Mouse (Mus musculus): ENCODE results near the gene Mrnip. TPM values are rescaled to one million over a fixed set of nuclear protein-coding genes. Genes with fewer than 3 reads are reported as not detected.

Mrnip gene
- polyA plus RNA-seq, 1 experiment, result 30.4 TPM

DNA sequence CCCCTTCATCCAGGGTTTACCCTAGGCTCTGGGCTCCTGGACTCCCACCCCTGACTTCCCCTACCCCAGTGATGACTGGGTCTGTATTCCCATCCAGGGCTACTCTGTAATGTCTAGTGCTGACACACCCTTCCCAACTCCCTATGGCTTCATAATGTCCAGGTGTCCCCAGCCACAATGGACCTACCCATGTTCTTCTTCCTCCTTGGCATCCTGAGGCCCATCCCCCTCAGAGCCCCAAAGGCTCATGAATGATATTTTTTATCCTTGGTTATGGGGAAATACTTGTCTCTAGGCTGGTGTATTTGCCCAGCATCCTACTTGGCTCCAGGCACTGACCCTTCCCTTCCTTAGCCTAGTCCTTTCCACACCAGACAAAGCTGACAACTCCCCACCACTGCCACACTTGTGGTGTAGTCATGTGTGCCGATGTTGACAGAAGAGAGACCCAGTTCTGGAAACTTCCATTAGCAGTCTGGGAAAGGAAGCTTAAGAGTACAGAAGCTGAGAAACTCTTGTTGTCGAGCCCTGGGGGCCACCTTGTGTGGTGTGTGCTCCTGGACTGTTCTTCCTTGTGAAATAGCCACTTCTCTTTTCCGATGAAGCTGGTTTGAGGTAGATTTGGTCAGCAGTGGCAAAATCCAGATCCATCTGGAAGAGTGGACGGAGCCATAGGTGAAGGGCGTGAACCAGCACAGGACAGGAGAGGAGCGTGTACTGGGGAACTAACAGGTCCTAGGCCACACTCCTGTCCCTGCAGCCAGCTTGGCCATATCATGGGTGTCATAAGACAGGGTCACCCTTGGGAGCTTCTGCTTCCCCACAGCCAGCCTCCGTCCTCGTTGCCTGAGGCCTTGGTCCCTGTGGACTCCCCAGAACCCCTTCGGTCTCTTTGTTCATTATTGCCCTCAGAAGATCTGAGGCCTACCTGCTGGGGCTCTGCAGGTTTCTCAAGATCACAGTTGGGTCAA is 64.9 kb downstream of the Mrnip start:
- Histone ChIP-seq H3K4me3 (ENCODE audit: control insufficient read depth, low read depth, low read length) (no peak overlapping the region), H3K4me1 (ENCODE audit: control insufficient read depth, insufficient read depth, low read length) (peaks cover 15% of the 10 kb centered on the region), H3K36me3 (ENCODE audit: control insufficient read depth, insufficient read depth, low read length) (no peaks in the 10 kb centered on the region), H3K27ac (ENCODE audit: control insufficient read depth, insufficient read depth, low read depth, low read length) (no peak overlapping the region), H3K27me3 (ENCODE audit: control insufficient read depth, insufficient read depth, low read length) (no peaks in the 10 kb centered on the region; the same call in 1 of the 2 replicates)
- TF ChIP-seq CTCF (IDR thresholded peaks at IDR 0.05; ENCODE audit: control insufficient read depth, insufficient read depth, insufficient replicate concordance, low read depth, low read length) (no peak), POLR2A (IDR thresholded peaks at IDR 0.05; ENCODE audit: control insufficient read depth, low read depth, low read length) (no peak)

DNA sequence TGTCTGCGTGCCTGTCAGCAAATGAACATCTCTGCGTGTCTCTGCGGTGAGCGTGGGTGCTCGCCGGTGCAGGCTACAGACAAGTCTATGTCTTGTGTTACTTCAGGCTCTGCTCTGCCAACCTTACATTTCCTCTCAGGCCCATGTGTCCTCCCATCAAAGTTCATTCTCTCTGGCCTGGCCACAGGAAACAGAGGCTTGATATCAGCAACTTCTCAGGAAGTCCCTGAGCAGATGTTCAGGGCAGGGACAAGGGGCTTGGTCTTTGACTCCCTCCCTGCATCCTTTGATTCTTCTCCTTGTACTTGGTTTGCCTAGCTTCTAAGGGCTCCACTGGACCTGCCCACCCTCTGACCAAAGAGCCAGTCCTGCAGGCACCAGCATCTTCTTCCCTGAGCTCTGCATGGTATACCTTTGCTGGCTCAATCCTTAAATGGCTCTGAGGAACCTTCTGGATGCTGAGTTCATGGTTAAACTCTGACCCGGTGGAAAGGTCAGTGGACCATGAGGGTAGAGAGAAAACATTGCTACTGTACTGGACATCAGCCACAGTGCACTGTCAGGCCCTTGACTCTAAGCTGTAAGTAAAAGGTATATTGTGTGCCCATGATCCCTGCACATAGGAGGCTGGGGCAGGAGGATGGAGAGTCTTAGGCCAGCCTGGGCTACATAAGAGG is 66.1 kb downstream of the Mrnip start:
- Histone ChIP-seq H3K36me3 (ENCODE audit: control insufficient read depth, insufficient read depth, low read length) (no peaks in the 10 kb centered on the region), H3K27ac (ENCODE audit: control insufficient read depth, insufficient read depth, low read depth, low read length) (no peak overlapping the region), H3K4me1 (ENCODE audit: control insufficient read depth, insufficient read depth, low read length) (peaks cover 12% of the 10 kb centered on the region), H3K4me3 (ENCODE audit: control insufficient read depth, low read depth, low read length) (no peak overlapping the region), H3K27me3 (ENCODE audit: control insufficient read depth, insufficient read depth, low read length) (no peaks in the 10 kb centered on the region; the same call in 1 of the 2 replicates)
- TF ChIP-seq POLR2A (IDR thresholded peaks at IDR 0.05; ENCODE audit: control insufficient read depth, low read depth, low read length), result no peak
- no peak for TF ChIP-seq CTCF (IDR thresholded peaks at IDR 0.05; ENCODE audit: control insufficient read depth, insufficient read depth, insufficient replicate concordance, low read depth, low read length)

DNA sequence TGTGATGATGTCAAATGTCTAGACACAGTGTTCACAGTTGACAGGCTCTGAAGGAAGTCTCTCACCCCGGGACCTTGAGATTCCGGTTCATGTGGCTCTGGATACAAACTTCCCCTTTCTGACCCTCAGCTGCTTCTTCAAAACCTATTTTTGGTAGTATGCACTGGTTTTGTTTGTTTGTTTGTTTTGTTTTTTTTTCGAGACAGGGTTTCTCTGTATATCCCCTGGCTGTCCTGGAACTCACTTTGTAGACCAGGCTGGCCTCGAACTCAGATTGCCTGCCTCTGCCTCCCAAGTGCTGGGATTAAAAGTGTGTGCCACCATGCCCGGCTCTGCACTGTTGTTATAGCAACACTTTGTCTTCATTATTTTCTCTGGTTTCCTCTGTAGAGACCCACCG is 69.7 kb downstream of the Mrnip start:
- TF ChIP-seq POLR2A (IDR thresholded peaks at IDR 0.05; ENCODE audit: control insufficient read depth, low read depth, low read length), result no peak
- TF ChIP-seq CTCF (IDR thresholded peaks at IDR 0.05; ENCODE audit: control insufficient read depth, insufficient read depth, insufficient replicate concordance, low read depth, low read length), result no peak
- H3K4me3 ChIP-seq (ENCODE audit: control insufficient read depth, low read depth, low read length), result no peak overlapping the region
- H3K27me3 ChIP-seq (ENCODE audit: control insufficient read depth, insufficient read depth, low read length), result no peaks in the 10 kb centered on the region
- H3K4me1 ChIP-seq (ENCODE audit: control insufficient read depth, insufficient read depth, low read length), result no peaks in the 10 kb centered on the region
- no peaks in the 10 kb centered on the region for H3K36me3 ChIP-seq (ENCODE audit: control insufficient read depth, insufficient read depth, low read length)
- H3K27ac ChIP-seq (ENCODE audit: control insufficient read depth, insufficient read depth, low read depth, low read length), result no peak overlapping the region

DNA sequence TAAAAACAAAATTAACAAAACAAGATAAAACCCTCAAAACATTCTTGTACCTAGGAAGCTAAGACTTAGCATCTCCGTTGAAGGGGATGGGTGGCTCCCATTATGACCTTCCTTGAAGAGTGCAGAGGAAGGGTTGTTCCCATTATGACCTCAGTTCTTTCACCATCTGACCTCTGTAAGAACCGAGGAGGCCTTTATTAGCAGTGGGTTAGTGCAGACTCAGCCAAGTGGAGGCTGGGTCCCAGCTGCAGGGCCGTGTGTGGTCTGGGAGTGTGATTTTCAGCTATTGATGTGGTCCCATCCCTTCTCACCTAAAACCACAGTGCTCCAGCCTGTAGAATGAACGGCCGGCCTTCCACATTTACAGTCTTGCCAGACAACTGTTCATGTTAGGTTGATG is 71.0 kb downstream of the Mrnip start:
- TF ChIP-seq POLR2A (IDR thresholded peaks at IDR 0.05; ENCODE audit: control insufficient read depth, low read depth, low read length), result no peak
- TF ChIP-seq CTCF (IDR thresholded peaks at IDR 0.05; ENCODE audit: control insufficient read depth, insufficient read depth, insufficient replicate concordance, low read depth, low read length), result no peak
- Histone ChIP-seq H3K27ac (ENCODE audit: control insufficient read depth, insufficient read depth, low read depth, low read length) (no peak overlapping the region), H3K4me3 (ENCODE audit: control insufficient read depth, low read depth, low read length) (no peak overlapping the region), H3K36me3 (ENCODE audit: control insufficient read depth, insufficient read depth, low read length) (no peaks in the 10 kb centered on the region), H3K27me3 (ENCODE audit: control insufficient read depth, insufficient read depth, low read length) (no peaks in the 10 kb centered on the region), H3K4me1 (ENCODE audit: control insufficient read depth, insufficient read depth, low read length) (no peaks in the 10 kb centered on the region)

DNA sequence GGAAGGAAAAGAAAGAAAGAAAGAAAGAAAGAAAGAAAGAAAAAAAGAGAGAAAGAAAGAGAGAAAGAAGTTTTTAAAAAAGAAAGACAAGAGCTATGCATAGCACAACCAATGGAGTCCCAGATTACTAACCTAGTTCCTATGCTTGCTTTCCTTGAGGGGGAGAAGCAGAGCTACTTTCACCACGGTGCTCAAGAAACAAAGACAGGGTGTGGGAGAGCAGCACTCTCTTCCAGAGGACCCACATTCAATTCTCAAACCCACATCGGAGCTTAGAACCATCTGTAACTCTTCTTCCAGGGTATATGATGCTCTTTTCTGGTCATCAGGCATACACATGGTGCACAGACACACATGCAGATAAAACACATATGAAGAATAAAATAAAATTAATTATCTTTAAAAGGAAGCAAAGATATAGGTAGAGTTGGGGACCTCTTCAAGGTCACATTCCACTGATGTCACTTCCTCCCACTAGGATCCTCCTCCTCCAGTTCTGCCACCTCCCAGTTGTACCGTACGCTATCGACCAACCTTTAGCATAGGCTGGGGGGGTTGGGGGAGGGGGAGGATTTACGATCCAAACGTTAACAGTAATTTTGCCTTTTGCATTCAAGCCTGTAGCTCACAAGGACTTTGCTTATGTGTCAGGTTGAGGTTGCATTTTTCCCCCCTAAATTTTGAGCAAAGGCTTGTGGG is 74.4 kb downstream of the Mrnip start:
- no peaks in the 10 kb centered on the region for H3K36me3 ChIP-seq (ENCODE audit: control insufficient read depth, insufficient read depth, low read length)
- H3K4me1 ChIP-seq (ENCODE audit: control insufficient read depth, insufficient read depth, low read length), result peaks cover 9% of the 10 kb centered on the region
- H3K4me3 ChIP-seq (ENCODE audit: control insufficient read depth, low read depth, low read length), result no peak overlapping the region
- H3K27me3 ChIP-seq (ENCODE audit: control insufficient read depth, insufficient read depth, low read length), result no peaks in the 10 kb centered on the region
- no peak overlapping the region for H3K27ac ChIP-seq (ENCODE audit: control insufficient read depth, insufficient read depth, low read depth, low read length)
- no peak for TF ChIP-seq POLR2A (IDR thresholded peaks at IDR 0.05; ENCODE audit: control insufficient read depth, low read depth, low read length)
- no peak for TF ChIP-seq CTCF (IDR thresholded peaks at IDR 0.05; ENCODE audit: control insufficient read depth, insufficient read depth, insufficient replicate concordance, low read depth, low read length)

Other genes starting within 250 kb of the Mrnip start
- 10.4 and 12.1 TPM in 2 replicates for gene Rnf130, start 149.1 kb upstream of the Mrnip start, polyA plus RNA-seq (2012; rRNA removed)
- 10.9 and 12.5 TPM in 2 replicates for gene Tbc1d9b, start 43.0 kb upstream of the Mrnip start, polyA plus RNA-seq (2012; rRNA removed)
- 43.2 and 46.7 TPM in 2 replicates for gene Sqstm1, start 36.4 kb downstream of the Mrnip start, polyA plus RNA-seq (2012; rRNA removed)
- gene Mgat4b, start 36.4 kb downstream of the Mrnip start, polyA plus RNA-seq (2012; rRNA removed), result 19.5 and 20.8 TPM in 2 replicates
- 11.0 and 15.5 TPM in 2 replicates for gene Ltc4s, start 64.2 kb downstream of the Mrnip start, polyA plus RNA-seq (2012; rRNA removed)
- gene Maml1, start 117.9 kb downstream of the Mrnip start, polyA plus RNA-seq (2012; rRNA removed), result 4.2 TPM in 2 replicates
- gene Canx, start 151.2 kb downstream of the Mrnip start, polyA plus RNA-seq (2012; rRNA removed), result 41.5 and 58.3 TPM in 2 replicates
- gene Cby3, start 180.0 kb downstream of the Mrnip start, polyA plus RNA-seq (2012; rRNA removed), result 112 and 129 TPM in 2 replicates
- 112 and 154 TPM in 2 replicates for gene Hnrnph1, start 202.5 kb downstream of the Mrnip start, polyA plus RNA-seq (2012; rRNA removed)

All from testis, adult 2 months (tissue).